Mouse (Mus musculus): ENCODE results near the gene Pparg.

Gene Pparg

GRCm38 (mm10) chr6:115513207-115513606 is 152.5 kb downstream of the Pparg start:
- DNase-seq, result no peak

- DNase-seq, result no peak
These were observed 157.2 kb downstream of the Pparg start for GRCm38 (mm10) chr6:115517904-115518303.

- DNase-seq, result no peak
These were observed 157.6 kb downstream of the Pparg start for GRCm38 (mm10) chr6:115518352-115518751.

GRCm38 (mm10) chr6:115519275-115519699 is 158.5 kb downstream of the Pparg start:
- DNase-seq, result no peak

- no peak for DNase-seq
These were observed 161.2 kb downstream of the Pparg start for GRCm38 (mm10) chr6:115521923-115522322.

- no peak for DNase-seq
These were observed 162.0 kb downstream of the Pparg start for GRCm38 (mm10) chr6:115522691-115523146.

GRCm38 (mm10) chr6:115523201-115523600 is 162.4 kb downstream of the Pparg start:
- DNase-seq, result peak; percentile 82

- no peak for DNase-seq
These were observed 163.8 kb downstream of the Pparg start for GRCm38 (mm10) chr6:115524449-115524990.

- DNase-seq, result no peak
These were observed 166.7 kb downstream of the Pparg start for GRCm38 (mm10) chr6:115527418-115527817.

GRCm38 (mm10) chr6:115528372-115528771 is 167.6 kb downstream of the Pparg start:
- DNase-seq, result no peak

GRCm38 (mm10) chr6:115534617-115535016 is 173.9 kb downstream of the Pparg start:
- peak; percentile 41 for DNase-seq

- DNase-seq, result no peak
These were observed 175.4 kb downstream of the Pparg start for GRCm38 (mm10) chr6:115536169-115536568.

- DNase-seq, result peak; percentile 82
These were observed 178.1 kb downstream of the Pparg start for GRCm38 (mm10) chr6:115538645-115539429.
